Mouse (Mus musculus) kidney, postnatal 36 days (tissue): ENCODE results near the gene Gaa.
"Not testable (repeated sequence)": the region's sequence is repeated elsewhere in the genome, so short reads cannot be mapped to it uniquely, and the experiment has no call there.

Source experiments
- DNase-seq, 2 experiments: peaks; one replicate each; pipeline ENCODE4 v3.0.0; 2021 to 2022; ENCODE audit warnings: mixed read lengths in 2 of 2

The Gaa gene

DNA sequence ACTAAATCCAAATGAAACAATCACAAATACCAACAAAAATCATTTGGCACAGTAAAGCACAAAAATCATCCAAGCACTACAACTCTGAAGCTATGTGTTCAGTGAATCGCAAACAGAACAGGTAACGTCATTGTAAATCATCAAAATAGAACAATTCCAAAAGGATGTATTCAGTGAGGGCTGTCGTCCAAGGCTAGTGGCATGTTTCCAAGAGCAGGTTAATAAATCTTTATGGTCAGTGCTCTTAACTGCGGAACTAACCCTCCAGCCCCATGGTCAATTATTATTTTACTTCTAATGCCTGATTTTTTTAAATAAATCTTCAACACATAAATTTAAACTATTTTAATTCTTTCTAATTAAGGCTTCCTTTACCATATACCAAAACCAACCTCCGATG is 11.1 kb upstream of the Gaa start:
- DNase-seq: peak; percentile 51 to 65

DNA sequence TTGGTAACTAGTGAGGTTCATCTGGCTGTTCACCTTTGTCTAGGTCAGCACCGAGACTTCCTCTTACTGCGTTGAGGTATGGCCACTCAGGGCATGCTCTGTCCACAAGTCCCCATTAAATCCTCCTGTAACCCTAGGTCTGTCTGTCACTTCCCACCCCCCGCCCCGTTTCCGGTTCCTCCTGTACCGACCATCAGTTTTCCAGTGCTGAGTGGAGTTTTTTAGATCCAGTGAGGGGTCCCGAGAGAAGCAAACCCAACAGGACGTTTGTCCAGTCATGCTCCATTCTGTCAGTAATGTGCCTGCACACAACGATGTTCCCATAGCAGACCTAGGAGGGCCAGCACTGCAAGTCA is 9.5 kb upstream of the Gaa start:
- DNase-seq: no peak

DNA sequence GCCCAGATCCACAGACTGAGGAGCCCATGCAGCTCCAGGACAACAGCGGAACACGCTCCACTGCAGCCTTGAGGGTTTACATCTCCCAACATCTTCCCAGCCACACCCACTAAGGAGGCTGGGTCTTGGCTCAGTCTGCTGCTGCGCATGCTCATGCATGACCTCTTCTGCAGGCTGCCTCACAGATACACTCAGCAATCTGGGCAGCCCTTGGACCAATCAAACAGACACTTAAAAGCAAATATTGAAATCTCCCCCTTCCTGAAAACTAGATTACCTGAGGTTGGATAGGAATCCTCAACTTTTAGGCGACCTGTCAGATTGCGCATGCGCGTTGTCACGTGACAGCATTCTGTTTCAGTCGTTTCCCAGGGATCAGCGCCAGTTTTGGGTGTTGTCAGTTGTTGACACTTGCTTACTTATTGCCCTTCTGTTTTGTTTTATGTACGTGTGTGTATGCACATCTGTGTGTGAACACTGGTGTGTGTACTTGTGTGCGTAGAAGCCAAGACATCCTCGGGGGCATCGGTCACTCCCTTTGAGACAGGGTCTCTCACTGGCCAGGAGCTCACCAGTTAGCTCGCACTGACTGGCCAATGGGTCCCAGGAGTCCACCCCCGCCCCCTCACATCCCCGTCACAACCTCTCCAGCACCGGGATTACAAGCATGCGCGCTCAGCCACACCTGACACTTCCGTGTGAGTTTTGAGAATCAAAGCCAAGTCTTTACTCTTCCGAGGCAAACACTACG is 8.9 kb upstream of the Gaa start:
- DNase-seq: peak; percentile 70 to 80

- DNase-seq: no peak
Measured at GRCm38 (mm10) chr11:119259977-119260376, 7.7 kb upstream of the Gaa start.

DNA sequence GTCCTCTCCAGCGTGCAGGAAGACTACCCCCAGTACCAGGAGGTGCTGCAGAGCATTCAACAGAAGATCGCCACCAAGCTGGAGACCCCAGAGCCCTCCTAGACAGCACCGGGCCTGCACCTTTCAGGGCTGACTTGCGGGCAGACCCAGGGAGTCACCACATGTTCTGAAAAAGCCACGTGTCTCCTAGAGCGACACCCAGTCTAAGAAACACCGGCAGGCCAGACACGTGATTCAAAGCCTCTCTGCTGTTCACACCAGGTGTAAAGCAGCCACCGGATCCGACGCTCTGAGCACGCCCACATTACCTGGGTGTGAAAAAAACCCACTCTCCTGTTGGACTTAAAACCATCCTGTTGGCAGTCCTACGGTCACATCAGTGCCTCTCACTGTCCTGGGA is 3.3 kb upstream of the Gaa start:
- DNase-seq: no peak

DNA sequence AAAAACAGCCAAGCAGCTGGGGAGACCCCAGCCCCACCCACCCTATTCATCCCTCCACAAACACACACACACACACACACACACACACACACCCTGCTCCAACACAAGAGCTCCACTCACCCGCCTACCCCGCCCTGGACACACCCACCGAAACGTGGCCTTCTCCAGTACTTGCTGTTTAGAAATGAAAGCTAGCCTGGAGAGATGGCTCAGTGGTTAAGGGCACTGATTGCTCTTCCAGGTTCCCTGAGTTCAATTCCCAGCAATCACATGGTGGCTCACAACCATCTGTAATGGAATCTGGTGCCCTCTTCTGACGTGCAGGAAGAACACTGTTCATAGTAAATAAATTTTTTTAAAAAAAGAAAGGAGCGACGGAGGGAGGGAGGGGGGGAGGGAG is 1.9 kb upstream of the Gaa start:
- no peak for DNase-seq

- DNase-seq: peak; percentile 82 to 86
Measured at GRCm38 (mm10) chr11:119267241-119267674, 429 bp upstream of the Gaa start.

DNA sequence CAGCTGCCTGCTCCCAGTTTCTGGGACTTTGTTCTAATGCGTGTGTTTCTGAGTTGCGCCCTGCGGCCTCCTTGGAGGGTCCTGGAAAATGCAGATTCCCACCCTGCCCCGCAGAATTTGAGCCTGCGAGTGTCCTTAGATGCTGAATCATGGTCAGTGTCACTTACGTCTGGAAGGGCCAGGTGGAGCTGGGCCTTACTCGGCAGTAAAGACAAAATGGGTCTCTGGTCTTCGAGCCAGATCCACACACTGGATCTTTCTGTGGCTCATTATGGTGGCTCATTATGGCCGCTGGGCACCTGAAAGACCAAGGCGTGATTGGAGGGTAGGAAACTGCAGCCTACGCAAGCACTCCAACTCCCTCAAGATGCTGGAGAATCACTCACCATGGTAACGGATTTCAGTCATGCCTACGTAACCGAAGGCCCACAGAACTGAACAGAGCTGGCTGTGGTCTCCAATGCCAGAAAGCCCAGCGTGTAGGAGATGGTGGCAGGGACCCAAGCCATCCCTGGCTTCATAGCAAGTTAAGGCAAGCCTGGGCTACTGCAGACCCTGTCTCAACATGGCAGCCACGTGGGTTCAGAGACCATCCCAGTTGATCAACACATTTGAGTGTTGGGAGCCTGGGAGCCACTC is 989 bp downstream of the Gaa start:
- no peak for DNase-seq

DNA sequence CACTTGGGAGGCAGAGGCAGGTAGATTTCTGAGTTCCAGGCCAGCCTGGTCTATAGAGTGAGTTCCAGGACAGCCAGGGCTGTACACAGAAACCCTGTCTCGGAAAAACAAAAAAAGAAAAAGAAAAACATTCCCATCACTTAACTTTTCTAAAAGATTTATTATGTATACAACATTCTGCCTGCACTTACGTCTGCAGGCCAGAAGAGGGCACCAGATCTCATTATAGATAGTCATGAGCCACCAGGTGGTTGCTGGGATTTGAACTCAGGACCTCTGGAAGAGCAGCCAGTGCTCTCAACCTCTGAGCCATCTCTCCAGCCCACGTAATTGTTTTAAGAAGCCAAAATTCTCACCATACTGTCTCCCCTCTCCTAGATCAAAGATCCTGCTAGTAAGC is 4.8 kb downstream of the Gaa start:
- DNase-seq: not testable (repeated sequence)

DNA sequence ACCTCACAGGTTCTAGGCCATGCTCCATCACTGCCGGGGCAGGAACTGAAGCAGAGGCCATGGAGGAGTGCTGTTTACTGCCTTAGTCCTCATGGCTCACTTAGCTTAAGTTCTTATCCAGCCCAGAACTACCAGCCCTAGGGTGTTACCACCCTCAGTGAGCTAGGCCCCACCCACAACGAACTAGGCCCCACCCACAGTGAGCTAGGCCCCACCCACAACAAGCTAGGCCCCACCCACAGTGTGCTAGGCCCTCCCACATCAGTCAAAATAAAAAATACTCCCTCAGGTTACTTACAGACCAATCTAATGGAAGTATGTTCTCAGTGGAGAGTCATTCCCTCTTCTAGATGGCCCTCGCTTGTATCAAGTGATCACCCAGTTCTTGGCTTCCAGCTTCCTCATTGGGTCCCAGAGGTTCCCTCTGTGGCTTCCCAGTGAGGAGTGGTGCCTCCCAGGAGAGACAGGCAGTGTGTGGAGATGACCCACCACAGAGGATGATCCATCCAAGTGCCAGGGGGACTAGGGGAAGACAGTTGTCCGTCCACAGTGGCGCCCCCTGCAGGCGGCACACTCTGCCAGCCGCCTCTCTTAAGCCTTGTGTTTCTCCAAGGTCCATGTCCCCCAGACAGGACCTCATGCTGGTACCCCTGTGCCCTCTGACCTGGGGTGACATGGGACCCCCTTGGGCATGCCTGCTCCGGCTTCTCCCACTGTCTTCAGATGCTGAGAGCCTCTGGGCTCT is 5.7 kb downstream of the Gaa start:
- DNase-seq: peak in 1 of 2 experiments; percentile 39

DNA sequence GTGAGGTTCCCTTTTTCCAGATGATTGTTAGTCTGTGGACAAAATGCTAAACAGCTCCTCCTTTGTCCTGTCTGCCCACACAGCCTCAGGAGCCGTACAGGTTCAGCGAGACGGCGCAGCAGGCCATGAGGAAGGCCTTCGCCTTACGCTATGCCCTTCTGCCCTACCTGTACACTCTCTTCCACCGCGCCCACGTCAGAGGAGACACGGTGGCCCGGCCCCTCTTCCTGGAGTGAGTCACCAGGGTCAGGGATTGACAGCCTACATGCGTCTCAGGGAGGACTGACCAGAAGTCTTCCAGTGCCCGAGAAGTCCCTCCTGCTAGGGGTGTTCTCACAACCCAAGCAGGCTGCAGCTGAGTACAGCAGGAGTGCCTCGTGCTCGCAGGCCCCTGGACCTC is 13.3 kb downstream of the Gaa start:
- no peak for DNase-seq

- DNase-seq: peak; percentile 50 to 78
Measured at GRCm38 (mm10) chr11:119285791-119286527, 18.3 kb downstream of the Gaa start.

GRCm38 (mm10) chr11:119287207-119287992 is 19.7 kb downstream of the Gaa start:
- no peak for DNase-seq

GRCm38 (mm10) chr11:119292861-119293260 is 25.2 kb downstream of the Gaa start:
- not testable (repeated sequence) for DNase-seq

GRCm38 (mm10) chr11:119297996-119298395 is 30.3 kb downstream of the Gaa start:
- no peak for DNase-seq

DNA sequence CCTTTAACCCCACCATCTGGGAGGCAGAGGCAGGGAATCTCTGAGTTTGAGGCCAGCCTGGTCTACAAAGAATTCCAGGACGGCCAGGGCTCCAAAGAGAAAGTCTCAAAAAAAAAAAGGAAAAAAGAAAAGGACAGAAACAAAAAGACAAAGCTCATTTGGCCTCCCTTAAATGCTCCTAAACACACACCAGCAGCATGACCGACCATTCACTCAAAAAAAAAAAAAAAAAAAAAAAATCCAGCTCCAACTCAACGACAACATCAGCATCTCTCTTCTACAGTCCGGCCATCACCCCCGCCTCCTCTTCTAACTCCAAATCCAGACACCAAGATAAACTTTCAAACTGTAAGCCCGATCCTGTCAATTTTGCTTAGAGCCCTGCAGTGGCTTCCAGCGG is 31.2 kb downstream of the Gaa start:
- no peak for DNase-seq

DNA sequence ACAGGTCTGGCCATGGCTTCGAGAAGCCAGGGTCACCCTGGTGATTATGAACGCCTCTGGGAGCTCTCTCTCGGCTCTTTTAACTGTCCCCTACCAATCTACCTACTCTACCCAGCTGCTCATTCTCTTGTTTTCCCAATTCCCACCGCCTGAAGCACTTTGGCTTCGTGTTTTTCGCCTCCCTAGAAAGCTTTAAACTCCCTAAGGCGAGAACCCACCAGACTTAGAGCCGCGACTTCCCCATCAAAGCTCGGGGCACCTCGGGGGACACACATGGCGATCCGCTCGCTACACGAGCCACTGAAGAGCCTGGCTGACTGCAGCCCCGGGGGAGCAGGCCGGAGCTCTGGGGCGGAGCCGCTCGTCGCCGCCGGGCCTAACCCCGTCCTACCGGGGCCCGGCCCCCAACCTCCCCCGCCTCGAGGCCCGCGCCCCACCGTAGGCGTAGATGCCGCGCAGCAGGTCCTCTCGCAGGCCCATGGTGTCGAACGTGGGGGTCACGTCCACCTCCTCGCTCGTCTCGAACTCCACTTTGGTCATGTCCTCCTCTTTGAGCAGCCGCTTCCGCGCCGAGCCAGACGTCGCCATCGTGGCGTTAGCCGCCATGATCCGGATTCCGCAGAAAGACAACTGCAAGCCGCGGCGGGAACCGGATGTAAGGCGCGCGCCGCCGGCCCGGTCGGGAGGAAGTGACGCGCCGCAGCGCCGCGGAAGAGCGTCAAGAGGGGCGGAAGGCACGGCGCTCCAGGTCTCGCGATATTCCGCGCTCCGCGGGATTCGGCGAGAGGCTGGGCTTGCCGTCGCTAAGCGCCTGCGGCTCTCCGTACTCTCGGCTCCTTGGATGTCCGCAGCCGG is 31.9 kb downstream of the Gaa start, which contains the start of gene Eif4a3:
Gene Eif4a3, minus strand, starts transcription at position 699 of the 855 bp plus-strand sequence.
- peak; percentile 96 to 100 for DNase-seq

- no peak for DNase-seq
Measured at GRCm38 (mm10) chr11:119300246-119300935, 32.7 kb downstream of the Gaa start.

GRCm38 (mm10) chr11:119300986-119301385 is 33.3 kb downstream of the Gaa start:
- no peak for DNase-seq

GRCm38 (mm10) chr11:119304904-119305712 is 37.4 kb downstream of the Gaa start:
- peak; percentile 68 to 75 for DNase-seq
